ENCODE assay signal across 14 mouse cellular contexts in the genomic region with DNA sequence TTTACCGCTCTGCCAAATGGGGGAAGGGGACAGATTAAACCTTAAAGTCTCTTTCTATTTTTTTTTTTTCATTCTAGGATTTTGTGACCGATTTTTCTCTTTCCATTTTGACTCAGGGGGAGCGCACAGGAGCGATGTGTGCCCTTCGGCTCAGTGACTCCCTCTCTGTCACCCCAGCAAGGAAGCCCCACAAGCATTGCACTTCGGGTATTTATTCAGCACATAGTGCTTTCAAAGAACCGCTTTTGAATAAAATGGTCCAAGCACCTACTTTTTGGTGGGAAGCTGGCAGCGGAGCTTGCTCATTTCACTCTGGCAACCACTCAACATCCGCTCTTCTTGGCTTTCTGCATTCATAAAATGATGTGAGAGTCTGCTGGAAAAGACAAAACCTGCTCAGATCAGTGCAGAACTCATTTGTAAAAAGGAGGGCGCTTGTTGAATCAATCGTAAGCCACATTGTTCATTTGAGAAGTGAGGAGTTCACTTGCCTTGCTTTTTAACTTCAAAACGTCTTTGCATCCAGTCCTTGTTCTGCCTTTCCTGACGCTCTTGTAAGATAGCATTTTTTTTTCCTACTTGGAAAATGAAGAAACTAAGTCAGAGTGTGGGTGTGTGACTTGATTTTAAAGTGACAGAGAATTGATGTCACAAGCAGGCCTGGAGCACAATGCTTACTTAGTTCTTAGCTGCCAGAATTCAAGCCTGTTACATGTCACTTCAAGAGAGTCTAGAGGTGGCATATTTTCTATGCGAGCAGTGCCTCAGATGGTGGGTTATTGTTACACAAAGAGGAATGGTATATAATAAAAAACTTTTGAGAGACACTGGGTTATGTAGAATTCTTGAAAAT.
DNase-seq lines count a peak whose midpoint lies in the region; ATAC-seq lines count a peak whose summit lies in the region.
"Had no signal": no experiment of that assay in that cellular context is flagged by ENCODE, and none has a peak within 500 bp of the region (broad histone marks: within the 10 kb centered on the region; RNA-seq: fewer than 3 reads in every experiment).

No protein-coding gene starts in this region.

- no peak overlapping the region for H3K9ac ChIP-seq in hindbrain, embryonic 15.5 days
- H3K9ac ChIP-seq in hindbrain, embryonic 12.5 days = no peak overlapping the region
- H3K9ac ChIP-seq: embryonic facial prominence, embryonic 15.5 days; limb, embryonic 12.5 days; neural tube, embryonic 13.5 days had no signal

- no peaks in the 10 kb centered on the region for H3K9me3 ChIP-seq in hindbrain, embryonic 15.5 days
- no peaks in the 10 kb centered on the region for H3K9me3 ChIP-seq in hindbrain, embryonic 12.5 days (replicated peaks)
- H3K9me3 ChIP-seq: embryonic facial prominence, embryonic 15.5 days; limb, embryonic 12.5 days; neural tube, embryonic 13.5 days had no signal

- 63% methylated on average over 14 of the region's 14 CpGs for WGBS in hindbrain, embryonic 15.5 days
- 72% methylated on average over 14 of the region's 14 CpGs for WGBS in hindbrain, embryonic 12.5 days

- peak; percentile 50; the same call in 1 of the 2 replicates for ATAC-seq in hindbrain, embryonic 15.5 days (ENCODE audit: low FRiP score, low read depth)
- no peak for ATAC-seq in hindbrain, embryonic 12.5 days (ENCODE audit: low FRiP score)

- no peak overlapping the region for H3K4me3 ChIP-seq in hindbrain, embryonic 15.5 days
- H3K4me3 ChIP-seq in hindbrain, embryonic 12.5 days = no peak overlapping the region
- H3K4me3 ChIP-seq: embryonic facial prominence, embryonic 15.5 days; heart, adult 2 months; limb, embryonic 12.5 days; neural tube, embryonic 13.5 days had no signal

- peak; percentile 26 to 70 for DNase-seq in frontal cortex, adult 2 months (ENCODE audit: extremely low spot score in 1 of 2, low spot score in 1 of 2)
- peak; percentile 17 to 30 for DNase-seq in layer of hippocampus, postnatal 25 days (ENCODE audit: extremely low spot score in 1 of 2, low spot score in 1 of 2)
- peak; percentile 50 for DNase-seq in right cerebral cortex, adult 18-20 months
- no peak for DNase-seq in adipocyte (ENCODE audit: low spot score)
- no peak for DNase-seq in liver
- no peak for DNase-seq in adrenal gland, adult 18-20 months (ENCODE audit: low spot score in 2 of 2)
- DNase-seq: cerebellum, adult 11-12 months had no signal

- H3K27ac ChIP-seq in hindbrain, embryonic 15.5 days (replicated peaks) = peak overlapping the region; percentile 50
- no peak overlapping the region for H3K27ac ChIP-seq in hindbrain, embryonic 12.5 days
- H3K27ac ChIP-seq: embryonic facial prominence, embryonic 15.5 days; heart, adult 2 months; limb, embryonic 12.5 days; neural tube, embryonic 13.5 days had no signal

- no peaks in the 10 kb centered on the region for H3K36me3 ChIP-seq in hindbrain, embryonic 15.5 days
- no peaks in the 10 kb centered on the region for H3K36me3 ChIP-seq in hindbrain, embryonic 12.5 days
- H3K36me3 ChIP-seq: embryonic facial prominence, embryonic 15.5 days; limb, embryonic 12.5 days; neural tube, embryonic 13.5 days had no signal

- H3K4me1 ChIP-seq in hindbrain, embryonic 15.5 days (replicated peaks) = peaks cover 13% of the 10 kb centered on the region
- H3K4me1 ChIP-seq in hindbrain, embryonic 12.5 days = no peaks in the 10 kb centered on the region

- H3K4me2 ChIP-seq in hindbrain, embryonic 15.5 days = no peak overlapping the region
- H3K4me2 ChIP-seq in hindbrain, embryonic 12.5 days (replicated peaks) = no peak overlapping the region
- H3K4me2 ChIP-seq: embryonic facial prominence, embryonic 15.5 days; limb, embryonic 12.5 days; neural tube, embryonic 13.5 days had no signal

- no peaks in the 10 kb centered on the region for H3K27me3 ChIP-seq in hindbrain, embryonic 15.5 days
- H3K27me3 ChIP-seq in hindbrain, embryonic 12.5 days = no peaks in the 10 kb centered on the region
- H3K27me3 ChIP-seq: CH12.LX; embryonic facial prominence, embryonic 15.5 days; limb, embryonic 12.5 days; neural tube, embryonic 13.5 days had no signal

Comparison
In these comparisons a context has a peak if more than half of its experiments do, and no peak if none do; other contexts are left out.
1. DNase-seq: peak in frontal cortex, adult 2 months (2 of 2), layer of hippocampus, postnatal 25 days (2 of 2) and right cerebral cortex, adult 18-20 months (single experiment); none in adipocyte (single experiment), liver (single experiment) and adrenal gland, adult 18-20 months (0 of 2).